Mouse (Mus musculus): ENCODE data around the gene Gm12569. TPM values are rescaled to one million over a fixed set of nuclear protein-coding genes. Genes with fewer than 3 reads are reported as not detected.

Gene Gm12569
- not detected for total RNA-seq (2023)

DNA sequence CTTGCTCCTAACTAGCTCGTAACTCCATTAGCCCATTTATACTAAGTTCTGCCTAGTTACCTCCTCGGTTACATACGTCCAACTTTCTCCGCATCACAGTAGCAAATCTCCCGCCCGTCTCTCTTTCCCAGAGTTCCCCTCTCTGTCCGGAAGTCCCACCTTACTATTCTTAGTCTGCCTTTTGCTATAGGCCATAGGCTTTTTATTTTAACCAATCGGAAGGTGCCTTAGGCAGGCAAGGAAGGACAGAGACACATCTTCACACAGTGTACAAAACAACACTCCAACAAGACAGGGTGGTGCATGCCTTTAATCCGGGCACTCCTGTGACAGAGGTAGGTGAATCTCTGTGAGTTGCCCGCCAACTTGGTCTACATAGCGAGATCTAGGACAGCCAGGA lies at the start of gene Gm12569:
Gene Gm12569, plus strand, starts transcription at position 166 of the 400 bp plus-strand sequence.

DNA sequence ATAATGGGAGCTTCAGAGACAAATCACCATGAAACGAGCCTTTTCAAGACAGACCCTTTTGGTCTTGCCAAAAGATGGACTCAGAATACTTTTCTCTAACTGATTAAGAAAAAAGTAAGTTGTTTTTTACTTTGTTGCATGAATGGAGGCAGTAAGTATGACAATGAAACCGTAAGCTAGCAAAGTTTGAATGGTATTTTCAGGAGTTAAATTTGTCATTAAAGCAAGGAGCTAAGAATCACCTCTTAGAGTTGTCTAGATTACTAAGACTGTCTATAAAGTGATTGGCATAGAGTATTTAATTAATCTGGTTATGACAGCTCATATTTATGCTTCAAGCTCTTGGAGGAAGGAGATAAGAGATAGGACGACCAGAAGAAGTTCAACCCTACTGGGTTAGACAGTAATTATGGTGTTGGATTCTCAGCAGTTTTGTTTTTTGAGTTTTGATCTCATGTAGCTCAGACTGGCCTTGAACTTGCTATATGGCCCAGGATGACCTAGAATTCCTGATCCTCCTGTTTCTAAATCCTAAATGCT lies 41.5 kb downstream of the Gm12569 start, which contains the start of gene Clk4:
Gene Clk4, plus strand, starts transcription at position 51 of the 540 bp plus-strand sequence.

DNA sequence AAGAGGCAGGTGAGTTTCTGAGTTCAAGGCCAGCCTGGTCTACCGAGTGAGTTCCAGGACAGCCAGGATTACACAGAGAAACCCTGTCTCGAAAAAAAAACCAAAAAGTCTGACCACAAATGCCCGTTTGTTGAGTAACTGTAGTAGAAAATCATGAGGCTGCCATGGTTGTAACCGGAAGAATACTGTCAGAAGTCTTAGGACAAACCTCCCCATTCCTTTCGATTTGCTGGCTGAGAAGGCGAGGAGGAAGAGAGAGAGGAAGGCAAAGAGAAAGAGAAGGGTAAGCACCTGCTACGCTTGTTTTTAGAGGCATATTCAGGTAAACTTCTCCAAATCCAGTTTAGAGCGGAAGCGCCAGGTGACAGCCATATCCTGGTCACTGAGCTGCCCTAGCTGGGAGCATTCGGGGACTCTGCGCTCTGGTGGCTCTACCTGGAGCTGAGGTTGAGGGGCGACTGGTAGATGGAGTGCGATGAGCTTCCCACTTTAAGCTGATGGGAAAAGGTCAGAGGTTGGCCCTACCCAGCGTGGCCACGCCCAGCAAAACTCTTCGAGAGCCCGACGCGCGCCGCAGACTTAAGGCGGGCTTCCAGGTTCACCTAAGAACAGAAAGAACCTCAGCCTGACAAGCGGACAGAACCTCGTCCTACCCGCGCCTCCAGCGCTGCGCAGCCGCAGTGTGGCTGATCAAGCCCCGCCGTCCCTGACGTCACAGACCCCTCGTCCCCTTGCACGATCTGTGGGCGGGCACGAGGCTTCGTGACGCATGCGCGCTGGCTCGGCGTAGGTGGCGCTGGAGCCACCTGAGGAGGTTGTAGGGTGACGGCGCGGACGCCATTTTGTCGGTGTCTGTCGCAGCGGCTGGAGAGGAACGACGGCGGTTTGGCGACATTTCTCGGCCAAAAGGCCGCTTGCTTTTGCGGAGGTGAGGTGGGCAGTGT lies 42.3 kb downstream of the Gm12569 start, which contains the start of gene BC049762:
Gene BC049762, minus strand, starts transcription at position 705 of the 944 bp plus-strand sequence.

Other genes starting within 250 kb of the Gm12569 start
- gene Olfr1377, start 238.5 kb upstream of the Gm12569 start, total RNA-seq (2023), result not detected
- gene Olfr51, start 216.9 kb upstream of the Gm12569 start, total RNA-seq (2023), result not detected
- not detected for gene Olfr54, start 206.2 kb upstream of the Gm12569 start, total RNA-seq (2023)
- gene Olfr1375, start 172.4 kb upstream of the Gm12569 start, total RNA-seq (2023), result not detected
- not detected for gene Zfp354a, start 161.2 kb upstream of the Gm12569 start, total RNA-seq (2023)
- gene Clk4, start 41.3 kb downstream of the Gm12569 start, total RNA-seq (2023), result 100 to 1,000 TPM; 101 to 112 TPM
- under 1 TPM; 0.64 to 0.81 TPM for gene BC049762, start 42.6 kb downstream of the Gm12569 start, total RNA-seq (2023)
- gene Col23a1, start 69.4 kb downstream of the Gm12569 start, total RNA-seq (2023), result 1 to 10 TPM in 1 of 2 experiments, under 1 TPM in 1; 0.85 to 1.0 TPM